Mouse (Mus musculus): ENCODE results near the gene Ogfod3.

The Ogfod3 gene

DNA sequence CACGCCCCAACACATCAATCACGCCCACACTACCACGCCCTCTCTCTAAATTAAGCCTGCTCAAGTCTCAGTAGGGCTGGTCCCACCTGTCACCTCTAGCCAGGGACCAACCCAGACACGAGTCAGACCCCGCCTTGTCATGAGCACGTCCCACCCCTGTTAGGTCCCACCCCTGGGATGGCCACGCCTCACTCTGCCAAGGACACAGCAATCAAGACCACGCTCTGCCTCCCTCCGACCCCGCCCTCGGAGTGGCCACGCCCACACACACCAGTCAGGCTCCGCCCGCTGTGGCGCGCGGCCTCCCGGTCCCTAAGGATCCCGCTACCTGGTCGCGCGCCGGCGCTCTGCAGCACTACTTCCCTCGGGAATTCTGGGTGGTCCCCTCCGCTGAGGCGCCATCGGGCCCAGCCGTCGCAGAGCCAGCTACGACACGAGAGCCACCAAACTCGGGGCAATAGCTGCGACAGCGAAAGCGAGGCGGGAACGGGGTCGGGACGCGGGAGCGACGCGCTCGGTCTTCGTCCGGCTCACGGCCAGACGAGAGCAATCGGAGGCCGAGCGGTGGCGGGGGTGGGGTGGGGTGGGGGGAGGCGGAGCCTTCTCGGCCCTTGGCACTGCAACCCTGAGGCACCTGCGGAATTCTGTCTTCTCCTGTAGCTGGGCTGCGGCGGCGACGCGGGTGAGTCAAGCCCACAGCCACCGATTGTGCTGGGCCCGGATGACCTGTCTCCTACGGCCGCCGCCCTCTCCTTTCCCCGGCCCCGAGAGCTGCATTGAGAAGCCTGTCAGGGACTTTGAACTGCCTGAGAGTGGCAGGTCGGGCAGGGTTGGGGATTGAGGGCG is at the start of gene Ogfod3, which contains the start of gene Hexdc:
Ogfod3 (minus strand) TSS at position 551 of the 846 bp plus-strand sequence.
Hexdc (plus strand) TSS at position 273 of the 846 bp plus-strand sequence.
- peak; percentile 90 for DNase-seq (ENCODE audit: low spot score)

DNA sequence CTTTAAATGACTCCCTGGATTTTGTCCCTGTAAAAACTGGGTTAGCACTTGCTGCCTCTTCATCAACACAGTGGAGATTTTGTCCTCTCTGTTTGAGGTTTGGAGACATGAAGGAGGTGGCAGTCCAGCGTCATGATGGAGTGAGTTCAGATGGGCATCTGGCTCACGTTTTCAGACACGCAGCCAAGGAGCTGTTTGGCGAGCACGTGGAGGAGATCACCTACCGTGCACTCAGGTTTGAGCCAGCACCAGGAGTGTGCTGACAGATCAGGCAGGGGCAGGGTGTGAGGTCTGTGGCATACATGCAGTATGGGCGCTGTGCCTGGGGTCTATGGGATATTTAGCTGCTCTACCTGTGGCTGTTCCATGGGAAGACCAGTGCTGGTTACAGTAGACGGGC is 45.7 kb upstream of the Ogfod3 start:
- no peak for DNase-seq (ENCODE audit: low spot score)

DNA sequence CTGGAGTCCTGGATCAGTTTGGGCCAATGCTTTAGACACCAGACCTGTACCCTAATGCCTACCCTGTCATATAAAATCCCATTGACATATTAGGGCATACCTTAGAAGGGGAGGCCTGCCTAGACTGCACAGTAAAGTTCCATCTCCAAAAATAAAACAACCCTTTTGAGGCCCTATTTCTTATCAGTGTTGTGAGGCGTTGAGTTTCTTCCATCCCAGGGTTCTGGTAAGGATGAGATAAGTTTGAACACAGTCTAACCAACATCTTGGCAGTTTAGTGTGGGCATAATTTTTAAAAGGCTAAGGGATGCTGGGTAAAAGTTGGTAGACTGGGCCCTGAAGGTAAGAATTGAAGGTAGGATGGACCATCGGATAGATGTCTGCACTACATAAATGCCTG is 35.2 kb upstream of the Ogfod3 start:
- no peak for DNase-seq (ENCODE audit: low spot score)

DNA sequence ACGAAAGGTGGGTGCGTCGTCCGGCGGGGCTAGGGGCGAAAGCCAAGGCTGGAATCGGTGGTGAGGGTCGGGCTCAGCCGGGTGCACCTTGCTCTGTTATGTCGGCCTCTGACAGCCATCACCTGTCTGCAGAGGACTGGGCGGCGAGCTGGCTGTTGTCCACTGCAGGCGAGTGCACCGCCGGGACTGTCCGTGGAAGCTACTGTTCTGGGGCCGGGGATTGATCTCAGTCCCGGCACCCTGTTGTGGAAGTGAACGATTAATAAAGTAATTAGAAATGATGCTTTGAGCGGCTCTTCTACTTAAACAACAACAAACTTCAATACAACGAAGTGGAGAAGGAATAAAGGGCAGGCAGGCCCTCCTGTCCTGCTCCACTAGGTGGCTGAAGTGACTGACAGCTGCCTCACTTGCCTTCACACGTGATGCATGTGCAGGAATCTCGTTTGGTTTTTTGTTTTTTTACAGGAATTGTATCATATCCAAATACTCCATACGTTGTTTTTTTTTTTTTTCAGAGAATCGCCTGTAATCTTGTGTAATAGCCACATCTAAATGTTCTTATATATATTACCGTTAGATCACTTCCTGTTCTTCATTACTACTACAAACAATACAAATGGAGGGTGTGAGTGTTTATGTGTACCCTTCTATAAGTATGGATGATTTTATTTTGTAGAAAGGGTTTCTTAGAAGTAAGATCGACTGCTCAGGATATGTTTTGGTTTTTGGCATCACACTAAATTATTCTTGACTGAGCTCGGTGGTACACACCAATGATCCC is 33.0 kb upstream of the Ogfod3 start:
- DNase-seq (ENCODE audit: low spot score), result no peak

DNA sequence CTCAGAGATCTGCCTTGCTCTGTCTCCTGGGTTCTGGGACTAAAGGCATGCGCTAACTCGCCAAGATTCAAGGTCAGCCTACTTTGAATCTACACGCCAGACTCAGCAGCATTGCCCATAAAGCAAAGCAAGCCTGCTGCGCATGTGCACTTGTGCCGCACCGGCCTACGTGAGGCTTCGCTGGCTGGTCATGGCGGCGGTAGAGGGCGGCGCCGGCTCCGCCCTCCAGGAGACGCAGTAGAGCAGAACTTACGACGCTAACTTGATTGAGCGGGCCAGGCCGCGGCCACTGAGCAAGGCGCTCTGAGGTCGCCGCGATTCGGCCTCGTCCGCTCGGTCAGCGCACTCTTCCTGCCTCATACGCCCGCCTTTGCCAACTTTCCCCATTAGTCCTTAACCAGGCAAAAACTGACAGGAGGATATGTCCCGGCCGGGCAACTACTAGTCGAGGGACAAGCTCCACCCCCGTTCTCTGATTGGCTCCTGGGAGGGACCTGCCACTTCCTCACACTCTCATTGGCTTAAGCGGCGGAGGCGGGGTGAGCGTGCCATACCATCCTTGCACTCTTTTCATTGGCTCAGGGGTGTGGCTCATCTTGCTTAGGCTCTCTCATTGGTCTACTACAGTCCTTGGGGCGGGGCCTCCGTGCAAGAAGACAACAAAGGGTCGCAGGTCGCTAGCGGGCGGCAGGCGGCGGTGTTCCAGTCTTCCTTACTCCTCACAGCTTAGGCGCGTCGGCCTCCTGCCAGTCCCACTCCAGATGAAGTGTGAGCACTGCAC is 32.2 kb upstream of the Ogfod3 start, which contains the start of gene Narf:
Narf (plus strand) TSS at position 690 of the 781 bp plus-strand sequence.
- peak; percentile 91 for DNase-seq (ENCODE audit: low spot score)

DNA sequence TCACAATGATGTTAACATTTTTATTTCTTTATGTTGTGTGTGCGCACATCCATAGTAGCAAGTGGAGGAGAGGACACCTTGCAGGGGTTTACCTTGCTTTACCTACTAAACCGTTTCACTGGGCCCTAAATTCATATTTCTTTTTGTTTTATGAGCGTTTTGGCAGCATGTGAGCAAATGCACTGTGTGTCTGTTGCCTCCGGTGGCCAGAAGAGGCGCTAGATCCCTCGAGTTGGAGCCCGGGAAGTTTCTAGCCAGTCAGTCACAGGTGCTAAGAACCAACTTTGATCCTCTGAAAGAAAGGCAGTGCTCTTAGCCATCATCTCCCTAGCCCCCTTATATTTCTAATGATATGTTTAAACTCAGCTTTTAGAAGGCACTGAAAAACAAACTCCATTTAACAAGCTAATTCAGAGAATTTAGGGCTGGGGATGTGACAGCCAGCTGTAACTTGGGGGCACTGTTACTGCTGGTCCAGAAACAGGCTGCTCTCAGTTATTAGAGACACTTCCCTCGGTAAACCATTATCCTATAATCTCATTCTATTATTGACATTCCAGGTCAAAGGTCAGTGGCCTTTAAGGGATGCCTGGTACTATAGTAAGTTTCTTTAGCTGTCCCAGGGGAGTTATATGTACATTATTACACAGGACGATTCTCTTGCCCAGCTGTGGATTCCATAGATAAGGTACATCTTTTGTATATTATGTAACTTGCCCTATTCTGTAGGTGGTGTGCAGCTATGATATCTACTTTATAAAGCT is 31.1 kb upstream of the Ogfod3 start:
- no peak for DNase-seq (ENCODE audit: low spot score)

DNA sequence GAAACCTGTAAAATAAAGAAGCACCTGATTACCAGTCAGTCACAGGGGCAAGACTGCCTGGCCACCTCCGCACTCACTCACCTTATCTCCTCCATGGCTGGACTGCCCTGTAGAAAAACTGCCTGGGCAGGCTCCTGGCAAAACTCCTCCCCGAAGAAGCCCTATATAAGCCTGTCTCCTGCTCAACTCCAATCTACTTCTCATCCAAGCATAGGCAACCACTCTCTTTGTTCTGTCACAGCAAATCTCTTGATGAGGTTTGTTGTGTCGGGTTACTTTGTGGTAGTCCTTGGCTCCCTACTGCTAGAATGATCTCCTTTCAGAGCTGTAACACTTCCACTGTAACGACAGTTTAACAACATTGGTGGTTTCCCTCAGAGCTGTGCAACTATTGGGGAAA is 28.2 kb upstream of the Ogfod3 start:
- no peak for DNase-seq (ENCODE audit: low spot score)

DNA sequence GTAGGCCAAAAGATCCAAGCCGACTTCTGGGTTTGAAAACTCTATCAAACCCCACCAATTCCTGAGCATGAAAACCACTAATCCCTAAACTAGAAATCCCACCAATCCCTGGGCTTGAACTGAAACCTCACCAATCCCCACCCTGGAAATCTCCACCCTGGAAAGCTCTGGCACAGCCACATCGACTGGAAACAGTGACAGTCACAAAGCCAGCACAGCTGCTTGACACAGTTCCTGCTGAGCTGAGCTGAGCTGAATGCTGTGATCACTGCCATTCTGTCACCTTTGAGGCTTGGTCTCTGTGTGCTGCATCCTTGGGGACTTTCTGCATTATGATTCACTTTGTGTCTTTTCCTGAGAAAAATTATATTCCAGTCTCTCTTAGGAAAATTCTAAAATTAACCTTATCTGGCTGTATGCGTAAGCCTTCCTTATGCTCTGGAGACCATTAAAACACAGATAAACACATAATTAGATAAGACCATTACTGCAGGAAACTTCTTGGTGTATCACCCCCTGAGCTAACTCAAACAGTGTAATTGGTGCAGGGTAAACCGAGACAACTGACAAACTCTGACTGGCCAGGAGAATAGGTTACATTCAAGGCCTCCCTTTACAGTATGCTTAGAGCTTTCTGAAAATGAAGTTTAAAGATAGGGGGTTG is 27.2 kb upstream of the Ogfod3 start:
- DNase-seq (ENCODE audit: low spot score), result no peak

DNA sequence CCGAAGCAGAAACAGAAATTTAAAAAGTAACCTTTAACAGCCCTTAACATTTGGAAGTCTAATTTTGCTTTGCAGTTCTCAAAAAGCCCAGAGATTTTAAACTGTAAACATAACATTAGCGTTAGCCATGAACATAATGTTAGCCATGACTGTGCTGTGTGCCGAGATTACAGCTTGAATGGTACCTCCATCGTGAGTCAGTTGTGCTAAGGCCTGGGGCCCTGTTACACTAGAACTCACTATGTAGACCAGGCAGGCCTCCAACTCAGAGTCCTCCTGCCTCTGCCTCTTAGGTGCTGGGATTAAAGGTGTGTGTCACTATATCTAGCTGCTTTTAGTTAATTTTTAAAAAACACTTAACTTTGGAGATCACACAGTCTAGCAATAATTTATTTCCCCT is 26.7 kb upstream of the Ogfod3 start:
- DNase-seq (ENCODE audit: low spot score), result no peak

DNA sequence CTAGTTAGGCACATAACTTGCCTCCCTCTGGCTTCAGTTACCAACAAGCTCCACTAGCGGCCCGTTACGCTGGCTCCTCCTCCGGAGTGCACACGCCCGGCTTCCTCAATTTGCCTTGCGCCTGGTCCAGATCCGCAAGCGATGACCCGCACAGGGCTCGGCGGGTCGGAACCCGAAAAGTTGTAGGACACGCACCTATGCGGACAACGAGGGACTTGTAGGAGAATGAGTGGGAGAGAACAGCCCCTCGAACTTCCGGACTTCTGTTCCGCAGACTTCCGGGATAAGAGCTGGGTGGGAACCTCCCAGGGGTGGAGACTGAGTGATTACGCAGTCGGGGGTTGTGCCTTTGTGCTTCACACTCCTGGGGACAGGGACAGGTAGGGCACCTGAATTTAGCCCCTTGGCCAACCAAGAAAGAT is 24.5 kb upstream of the Ogfod3 start, which contains the start of gene Cybc1:
Cybc1 (minus strand) TSS at position 305 of the 422 bp plus-strand sequence.
- DNase-seq (ENCODE audit: low spot score), result peak; percentile 45

DNA sequence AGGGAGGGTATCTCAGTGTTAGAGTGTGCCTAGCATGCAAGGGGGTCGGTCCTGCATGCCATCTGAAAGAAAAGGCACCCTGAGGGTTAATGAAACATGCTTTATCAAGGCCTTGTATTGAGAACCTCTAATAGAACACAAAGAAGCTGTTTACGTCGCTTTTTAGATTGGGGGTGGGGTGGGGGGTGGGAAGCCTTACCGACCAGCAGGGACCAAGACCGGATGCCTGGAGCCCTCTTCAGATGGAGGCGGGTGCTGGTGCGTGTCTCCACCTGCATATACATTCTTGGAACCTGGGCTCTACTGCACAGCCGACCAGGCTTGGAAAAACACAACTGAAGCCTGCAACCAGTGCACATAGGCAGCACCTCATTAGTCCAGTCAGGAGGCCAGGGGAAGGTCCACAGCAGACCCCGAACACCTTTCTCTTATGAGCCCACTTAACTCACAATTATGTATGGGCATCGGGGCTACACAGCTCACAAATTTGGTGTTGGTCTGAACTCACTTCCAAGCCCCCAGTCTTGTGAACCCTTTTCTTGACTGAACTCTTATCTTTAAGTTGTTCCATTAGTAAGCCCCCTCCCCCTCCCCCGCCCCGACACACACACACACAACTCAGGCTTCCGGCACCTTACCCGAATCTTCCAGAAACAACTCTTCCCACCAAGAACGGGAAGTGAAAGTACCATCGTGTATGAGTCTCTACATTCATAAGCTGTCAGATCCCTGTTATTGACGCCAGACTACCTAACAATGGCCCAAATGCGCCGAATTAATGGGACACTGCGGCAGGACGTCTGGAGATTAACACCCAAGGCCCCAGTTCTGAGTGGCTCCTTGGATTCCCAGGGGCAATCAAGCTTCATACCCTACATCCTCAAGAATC is 23.9 kb upstream of the Ogfod3 start:
- no peak for DNase-seq (ENCODE audit: low spot score)

DNA sequence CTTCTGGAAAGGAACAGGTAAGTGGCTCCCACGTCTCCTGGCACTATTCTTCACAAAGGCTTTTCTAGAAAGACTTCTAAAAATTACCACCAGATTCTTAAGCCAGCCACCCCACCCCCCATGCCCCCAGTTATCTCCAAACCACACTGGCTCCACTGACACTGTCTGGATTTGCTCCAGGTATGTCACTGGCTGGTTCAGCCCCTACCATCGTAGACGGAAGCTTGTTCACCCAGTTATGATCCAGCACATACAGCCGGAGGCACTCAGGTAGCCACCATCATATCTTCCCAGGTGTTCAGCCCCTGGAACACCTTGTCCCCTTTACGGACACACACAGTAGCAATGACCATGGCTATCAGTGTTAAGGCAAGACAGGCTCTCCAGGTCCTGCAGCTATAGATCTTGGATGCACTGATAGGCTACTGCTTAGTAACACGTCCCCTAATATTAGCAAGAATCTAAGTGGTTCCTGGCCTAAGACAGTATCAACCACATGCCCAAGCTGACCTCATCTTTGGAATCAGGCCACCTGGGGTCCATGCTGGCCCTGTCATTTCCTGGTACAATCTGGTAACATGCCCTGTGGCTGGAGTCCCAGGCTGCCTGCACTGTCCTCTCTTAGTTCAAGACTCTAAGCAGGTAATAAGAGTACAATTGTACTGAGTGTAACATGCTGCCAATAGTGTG is 17.0 kb upstream of the Ogfod3 start:
- no peak for DNase-seq (ENCODE audit: low spot score)

DNA sequence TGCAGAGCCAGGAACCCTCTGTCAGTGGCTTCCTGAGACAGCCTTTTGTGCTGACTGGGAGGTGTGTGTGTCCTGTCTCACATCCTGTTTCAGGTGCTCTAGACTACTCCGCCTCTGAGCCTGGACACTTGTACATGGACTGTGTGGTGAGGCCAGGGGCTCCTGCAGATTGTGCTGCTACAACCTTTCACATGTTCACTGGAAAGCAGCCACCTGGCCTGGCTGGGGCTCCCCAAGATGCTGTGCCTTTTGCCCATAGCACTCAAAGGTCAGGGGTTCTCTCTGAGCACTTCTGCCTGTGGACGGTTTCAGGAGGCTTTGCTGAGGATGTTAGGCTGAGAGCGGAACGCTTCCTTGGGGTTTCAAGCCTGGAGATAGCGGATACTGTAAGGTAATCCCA is 16.3 kb upstream of the Ogfod3 start:
- DNase-seq (ENCODE audit: low spot score), result no peak

DNA sequence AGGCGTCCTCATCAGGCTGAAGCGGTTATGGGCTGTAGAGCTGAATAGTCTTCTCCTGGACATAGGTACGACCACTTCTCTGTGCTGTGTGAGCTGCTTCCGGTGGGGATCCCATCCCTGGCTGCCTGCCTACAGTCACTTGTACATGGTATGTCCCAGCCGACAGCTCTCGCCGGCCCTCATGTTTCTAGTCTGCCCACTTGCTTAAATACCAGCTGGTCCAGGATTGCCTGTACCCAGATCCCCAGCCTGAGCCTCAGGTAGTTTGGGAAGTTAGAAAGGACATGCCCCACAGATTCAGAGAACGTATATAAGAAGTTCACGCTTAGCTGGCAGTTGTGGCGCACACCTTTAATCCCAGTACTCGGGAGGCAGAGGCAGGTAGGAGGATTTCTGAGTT is 15.3 kb upstream of the Ogfod3 start:
- no peak for DNase-seq (ENCODE audit: low spot score)

DNA sequence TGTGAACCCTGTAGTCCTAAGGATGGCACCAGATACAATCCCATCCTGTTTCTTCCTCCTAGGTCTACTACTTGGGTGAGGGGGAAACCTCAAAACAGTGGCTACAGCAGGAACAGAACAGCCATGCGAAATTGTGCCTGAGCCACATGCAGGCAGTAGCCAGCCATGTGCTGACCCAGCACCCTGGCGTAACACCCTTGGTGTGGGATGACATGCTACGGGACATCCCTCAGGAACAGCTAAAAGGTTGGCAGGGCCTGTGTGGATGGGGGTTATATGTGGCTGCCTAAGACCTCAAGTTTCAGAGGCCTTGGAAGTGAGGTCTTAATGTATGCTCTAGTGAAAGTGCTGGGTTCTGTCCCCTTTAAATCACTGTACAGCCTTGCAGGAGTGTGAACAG is 12.3 kb upstream of the Ogfod3 start:
- DNase-seq (ENCODE audit: low spot score), result no peak

DNA sequence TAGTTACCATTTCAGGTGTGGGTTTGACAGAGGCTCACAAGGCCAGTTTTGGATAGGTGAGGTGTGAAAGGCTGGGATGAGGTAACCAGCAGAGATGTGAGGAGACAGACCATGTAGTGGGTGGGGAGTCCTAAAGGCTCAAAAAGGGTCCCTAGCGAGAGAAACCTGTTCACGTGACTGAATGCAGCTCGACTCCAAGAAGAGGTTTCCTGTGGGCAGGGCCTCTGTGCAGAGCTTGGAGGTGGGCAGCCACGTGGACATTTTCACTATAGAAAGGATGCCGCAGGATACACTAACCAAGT is 701 bp downstream of the Ogfod3 start:
- no peak for DNase-seq (ENCODE audit: low spot score)

DNA sequence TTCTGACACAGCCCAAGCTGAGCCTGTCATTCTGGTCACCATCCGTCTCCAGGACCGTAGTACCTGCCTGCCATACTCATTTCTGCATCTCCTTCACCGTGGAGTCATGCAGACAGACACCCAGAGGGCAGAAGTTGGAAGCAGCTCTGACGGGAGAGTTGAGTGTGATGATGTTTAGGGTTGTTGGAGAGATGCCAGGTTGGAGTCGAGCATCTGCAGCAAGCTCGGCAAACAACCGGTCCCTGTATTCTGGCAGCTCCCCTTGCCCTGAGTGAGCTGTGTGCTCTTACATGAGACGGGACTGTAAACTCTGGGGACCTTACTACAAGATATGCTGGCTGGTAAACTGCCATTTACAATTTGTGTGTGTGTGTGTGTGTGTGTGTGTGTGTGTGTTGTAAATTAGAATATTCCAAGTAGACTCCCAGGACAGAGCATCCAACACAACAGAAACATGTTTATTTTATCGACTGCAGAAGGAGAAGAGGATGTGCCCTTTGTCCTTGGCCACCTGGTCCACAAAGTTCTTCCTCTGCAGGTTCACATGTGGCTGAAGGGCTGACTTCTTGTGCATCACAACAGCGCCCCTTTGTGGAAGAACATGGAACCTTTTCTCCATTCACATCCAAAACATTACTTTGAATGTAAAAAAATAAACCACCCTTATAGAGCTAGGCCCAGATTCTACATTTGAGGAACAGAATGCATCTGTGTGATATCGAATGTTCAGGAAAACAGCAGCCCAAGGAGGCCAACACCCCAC is 2.9 kb downstream of the Ogfod3 start:
- DNase-seq (ENCODE audit: low spot score), result peak; percentile 37

DNA sequence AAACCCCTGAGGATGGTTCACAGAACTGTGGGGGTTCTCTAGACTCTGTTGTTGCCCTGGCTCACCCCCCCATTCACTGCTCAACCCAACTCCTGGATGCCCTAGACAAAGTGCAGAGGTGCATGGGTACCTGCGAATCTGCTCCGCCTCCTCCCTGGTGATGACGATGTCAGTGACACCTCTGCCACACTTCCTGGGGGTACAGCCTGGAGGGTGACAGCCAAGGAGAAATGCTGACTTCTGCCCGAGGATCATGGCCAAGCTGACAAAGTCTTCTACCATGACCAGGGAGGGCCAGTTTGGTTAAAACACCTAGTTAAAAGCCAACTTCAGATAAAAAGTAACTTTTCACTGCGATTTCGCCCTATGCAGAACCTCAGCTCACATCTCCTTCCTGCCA is 3.7 kb downstream of the Ogfod3 start:
- DNase-seq (ENCODE audit: low spot score), result no peak

DNA sequence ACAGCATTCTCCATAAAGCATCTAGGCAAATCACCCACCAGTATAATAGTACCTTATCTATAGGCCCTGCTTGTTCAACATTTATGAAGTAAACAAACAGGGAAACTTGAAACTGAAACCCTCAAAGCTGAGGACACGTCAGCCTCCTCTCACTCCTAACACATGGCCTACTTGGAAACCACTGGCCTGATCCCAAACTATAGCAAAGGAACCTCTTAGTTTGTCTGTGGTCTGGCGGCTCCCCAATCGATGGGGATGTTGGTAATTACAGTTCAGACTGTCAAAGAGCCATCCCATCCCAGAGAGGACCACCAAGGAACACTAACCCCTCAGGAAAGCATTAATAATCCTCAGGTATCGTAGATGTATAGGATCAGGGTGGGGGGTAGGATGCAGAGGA is 4.7 kb downstream of the Ogfod3 start:
- DNase-seq (ENCODE audit: low spot score), result no peak

Data from ovary, postnatal 14 days (tissue).